ENCODE assay signal across 9 mouse cellular contexts in genomic region chrX:10117065-10117719, GRCm38 (mm10). TPM values are rescaled to one million over a fixed set of nuclear protein-coding genes. Genes with fewer than 3 reads are reported as not detected.
DNase-seq lines count a peak whose midpoint lies in the region; ATAC-seq and TF ChIP-seq lines count a peak whose summit lies in the region.
"Had no signal": no experiment of that assay in that cellular context is flagged by ENCODE, and none has a peak within 500 bp of the region (broad histone marks: within the 10 kb centered on the region; RNA-seq: fewer than 3 reads in every experiment).

Gene Srpx (minus strand): TSS chrX:10117709.

- 20% methylated on average over 19 of the region's 19 CpGs for WGBS in heart, embryonic 10.5 days
- 19% methylated on average over 19 of the region's 19 CpGs for WGBS in hindbrain, embryonic 11.5 days
- WGBS in liver, postnatal 0 days (ENCODE audit: insufficient replicate concordance), result 26% methylated on average over 18 of the region's 19 CpGs
- WGBS in thymus, adult 2 months, result 11% methylated on average over 19 of the region's 19 CpGs

- H3K4me3 ChIP-seq in heart, embryonic 10.5 days, result peak within 1 kb of the TSS; percentile 55
- peak within 1 kb of the TSS; percentile 16 for H3K4me3 ChIP-seq in hindbrain, embryonic 11.5 days (ENCODE audit: low read depth, low read length)
- peak within 1 kb of the TSS; percentile 17; the same call in 1 of the 2 replicates for H3K4me3 ChIP-seq in liver, postnatal 0 days (ENCODE audit: low read depth, low read length)
- H3K4me3 ChIP-seq in thymus, adult 2 months (ENCODE audit: control insufficient read depth, insufficient read depth, low read length), result no peak within 1 kb of the TSS

- no peak for TF ChIP-seq EP300 in liver, postnatal 0 days (IDR thresholded peaks at IDR 0.05; ENCODE audit: low read depth)

- no peaks in the 10 kb centered on the region for H3K9me3 ChIP-seq in heart, embryonic 10.5 days
- no peaks in the 10 kb centered on the region for H3K9me3 ChIP-seq in hindbrain, embryonic 11.5 days (ENCODE audit: control insufficient read depth, low read length)
- no peaks in the 10 kb centered on the region for H3K9me3 ChIP-seq in liver, postnatal 0 days (ENCODE audit: low read length)
- H3K9me3 ChIP-seq: G1E had no signal

- peak; percentile 72 for ATAC-seq in hindbrain, embryonic 11.5 days (ENCODE audit: low FRiP score)
- ATAC-seq in liver, postnatal 0 days, result no peak

- no peaks in the 10 kb centered on the region for H3K4me1 ChIP-seq in heart, embryonic 10.5 days
- H3K4me1 ChIP-seq in hindbrain, embryonic 11.5 days (replicated peaks; ENCODE audit: control insufficient read depth, insufficient read depth, low read length), result no peaks in the 10 kb centered on the region
- H3K4me1 ChIP-seq in liver, postnatal 0 days (ENCODE audit: insufficient read depth), result no peaks in the 10 kb centered on the region
- H3K4me1 ChIP-seq in thymus, adult 2 months (replicated peaks; ENCODE audit: control insufficient read depth, insufficient read depth, low read length), result no peaks in the 10 kb centered on the region

- peak within 1 kb of the TSS; percentile 39 for H3K4me2 ChIP-seq in hindbrain, embryonic 11.5 days (replicated peaks; ENCODE audit: low read depth, low read length)
- peak within 1 kb of the TSS; percentile 52 for H3K4me2 ChIP-seq in liver, postnatal 0 days (ENCODE audit: low read depth, low read length)

- H3K9ac ChIP-seq in hindbrain, embryonic 11.5 days (ENCODE audit: low read depth, low read length), result peak within 1 kb of the TSS; percentile 5; the same call in 1 of the 2 replicates
- H3K9ac ChIP-seq in liver, postnatal 0 days (replicated peaks), result no peak within 1 kb of the TSS

- H3K27ac ChIP-seq in heart, embryonic 10.5 days, result peak within 1 kb of the TSS; percentile 29; the same call in 1 of the 2 replicates
- no peak within 1 kb of the TSS for H3K27ac ChIP-seq in hindbrain, embryonic 11.5 days (ENCODE audit: low read depth, low read length)
- no peak within 1 kb of the TSS for H3K27ac ChIP-seq in liver, postnatal 0 days (ENCODE audit: low read depth)
- no peak within 1 kb of the TSS for H3K27ac ChIP-seq in thymus, adult 2 months (ENCODE audit: control insufficient read depth, insufficient read depth, low read length)

- H3K27me3 ChIP-seq in heart, embryonic 10.5 days (ENCODE audit: insufficient read depth, poor library complexity, severe bottlenecking), result peaks cover 7% of the 10 kb centered on the region; the same call in 1 of the 2 replicates
- H3K27me3 ChIP-seq in hindbrain, embryonic 11.5 days (ENCODE audit: control insufficient read depth, insufficient read depth, low read length), result no peaks in the 10 kb centered on the region
- H3K27me3 ChIP-seq in liver, postnatal 0 days (ENCODE audit: insufficient read depth, low read length), result peaks cover 8% of the 10 kb centered on the region; the same call in 1 of the 2 replicates
- no peaks in the 10 kb centered on the region for H3K27me3 ChIP-seq in thymus, adult 2 months (ENCODE audit: control insufficient read depth, insufficient read depth, low read length)

- TF ChIP-seq POLR2A in thymus, adult 2 months (IDR thresholded peaks at IDR 0.05; ENCODE audit: control insufficient read depth, extremely low read depth, insufficient read depth, low read length, poor library complexity), result no peak

- H3K36me3 ChIP-seq in heart, embryonic 10.5 days, result no peaks in the 10 kb centered on the region
- H3K36me3 ChIP-seq in hindbrain, embryonic 11.5 days (ENCODE audit: control insufficient read depth, insufficient read depth, low read length), result no peaks in the 10 kb centered on the region
- no peaks in the 10 kb centered on the region for H3K36me3 ChIP-seq in liver, postnatal 0 days (replicated peaks; ENCODE audit: insufficient read depth, low read length)
- no peaks in the 10 kb centered on the region for H3K36me3 ChIP-seq in thymus, adult 2 months (ENCODE audit: control insufficient read depth, insufficient read depth, low read length)
- H3K36me3 ChIP-seq: G1E had no signal

- no peak for TF ChIP-seq CTCF in liver, postnatal 0 days (IDR thresholded peaks at IDR 0.05; ENCODE audit: low read depth)
- no peak for TF ChIP-seq CTCF in thymus, adult 2 months (IDR thresholded peaks at IDR 0.05; ENCODE audit: borderline replicate concordance, control insufficient read depth, extremely low read depth, insufficient read depth, low read length, poor library complexity)

- DNase-seq in heart, embryonic 10.5 days (ENCODE audit: low spot score), result no peak
- DNase-seq in heart, adult 9 months (ENCODE audit: low spot score in 2 of 2), result no peak
- peak; percentile 19 for DNase-seq in embryo, embryonic 10.5 days (ENCODE audit: low spot score)
- DNase-seq in hindbrain, embryonic 11.5 days (ENCODE audit: low spot score), result peak; percentile 34
- no peak for DNase-seq in liver, postnatal 0 days
- peak; percentile 4 for DNase-seq in yolk sac, embryonic 10.5 days (ENCODE audit: low spot score)
- DNase-seq in thymus, adult 2 months, result no peak
- DNase-seq in adrenal gland, adult (ENCODE audit: inconsistent age in 2 of 2, low spot score in 1 of 2), result no peak

RNA-seq across cellular contexts. Expression of gene Srpx, which starts in this region (rescaled TPM):
- 1.9 and 4.4 TPM in 2 replicates for polyA plus RNA-seq in heart, embryonic 10.5 days (2016; fragmentation: Nextera tagmentation; extraction: Ambion mirVana)
- 3.9 and 6.3 TPM in 2 replicates for polyA plus RNA-seq in hindbrain, embryonic 11.5 days (2014; fragmentation: Nextera tagmentation; extraction: Ambion mirVana)
- 0.75 and 0.81 TPM in 2 replicates for polyA plus RNA-seq in liver, postnatal 0 days (2015; fragmentation: Nextera tagmentation; extraction: Ambion mirVana)
- polyA plus RNA-seq in thymus, adult 2 months (2012; rRNA removed), result 2.3 and 2.6 TPM in 2 replicates
- polyA plus RNA-seq: G1E had no signal

Comparison
In these comparisons a context has a peak if more than half of its experiments do, and no peak if none do; other contexts are left out.
1. DNase-seq: peak in embryo, embryonic 10.5 days (single experiment), hindbrain, embryonic 11.5 days (single experiment) and yolk sac, embryonic 10.5 days (single experiment); none in heart, embryonic 10.5 days (single experiment), heart, adult 9 months (0 of 2), liver, postnatal 0 days (single experiment), thymus, adult 2 months (single experiment) and adrenal gland, adult (0 of 2).